Comparison of ENCODE assay signal across 8 mouse cellular contexts in genomic region chr3:95526622-95527211, GRCm38 (mm10). TPM values are rescaled to one million over a fixed set of nuclear protein-coding genes. Genes with fewer than 3 reads are reported as not detected.
DNase-seq lines count a peak whose midpoint lies in the region; ATAC-seq lines count a peak whose summit lies in the region.

TSS of gene Ctss (plus strand) at chr3:95526786.

- ATAC-seq in CD4-positive, CD25-positive, alpha-beta regulatory T cell, adult 4 months: peak; percentile 65
- ATAC-seq in common myeloid progenitor, adult 5-6 weeks (replicated peaks; ENCODE audit: low read depth, poor library complexity, severe bottlenecking): peak; percentile 20

- intact Hi-C loops in heart, postnatal 14 days (cut with DNase I): no loop called here
- intact Hi-C loops in gastrocnemius, postnatal 14 days (cut with DNase I; ENCODE audit: low total_unique reads): loop anchor here (10.0 kb wide), 1 partner anchor 178 kb away; no protein-coding TSS in a partner anchor

- DNase-seq in heart, postnatal 14 days: no peak
- DNase-seq in heart, postnatal 4 days: no peak
- DNase-seq in layer of hippocampus, postnatal 25 days (ENCODE audit: extremely low spot score in 1 of 2, low spot score in 1 of 2): no peak
- peak; percentile 36 to 57 for DNase-seq in monocyte, adult 2 months (ENCODE audit: low read depth in 1 of 2, low spot score in 2 of 2)
- no peak for DNase-seq in gastrocnemius, postnatal 25 days
- DNase-seq in gastrocnemius, postnatal 14 days: no peak

RNA-seq across cellular contexts. Expression of gene Ctss, which starts in this region (rescaled TPM):
- total RNA-seq in heart, postnatal 14 days (2021): 10 to 100 TPM; 11.6 to 12.7 TPM
- 1 to 10 TPM; 6.5 to 9.0 TPM for total RNA-seq in heart, postnatal 4 days (2021)
- 100 to 1,000 TPM; 433 to 466 TPM for polyA plus RNA-seq in CD4-positive, CD25-positive, alpha-beta regulatory T cell, adult 4 months (2017; shearing (Covaris generic))
- 74.8 and 75.3 TPM in 2 replicates for total RNA-seq in common myeloid progenitor, adult 5-6 weeks (2017)
- 10 to 100 TPM; 56.8 to 65.8 TPM for total RNA-seq in layer of hippocampus, postnatal 25 days (2021)
- total RNA-seq in gastrocnemius, postnatal 25 days (2021): 1 to 10 TPM; 3.2 to 3.3 TPM
- 1 to 10 TPM; 3.5 to 3.8 TPM for total RNA-seq in gastrocnemius, postnatal 14 days (2021)

Comparison
In these comparisons a context has a peak if more than half of its experiments do, and no peak if none do; other contexts are left out.
1. DNase-seq: peak in monocyte, adult 2 months (2 of 2); none in heart, postnatal 14 days (0 of 2), heart, postnatal 4 days (single experiment), layer of hippocampus, postnatal 25 days (0 of 2), gastrocnemius, postnatal 25 days (single experiment) and gastrocnemius, postnatal 14 days (single experiment).